Mouse (Mus musculus) myocyte (in vitro differentiated cells): ENCODE data around the gene Ttf1.

Experiments
- CEBPB ChIP-seq: IDR thresholded peaks from 2 replicates; pipeline ENCODE4 v1.6.1; 2011; ENCODE audit warnings: mild to moderate bottlenecking, moderate library complexity; ENCODE audit not compliant: poor library complexity, insufficient read depth, severe bottlenecking
- E2F4 ChIP-seq: IDR thresholded peaks from one replicate; pipeline ENCODE4 v1.6.1; 2011; ENCODE audit warnings: mild to moderate bottlenecking, control low read depth, moderate library complexity; ENCODE audit not compliant: insufficient read depth
- MAX ChIP-seq: IDR thresholded peaks from one replicate; pipeline ENCODE4 v1.6.1; 2011; ENCODE audit warnings: low read depth, mild to moderate bottlenecking, control low read depth
- MYOD1 ChIP-seq, 3 experiments: IDR thresholded peaks; one replicate each; pipeline ENCODE4 v1.6.1; 2011; ENCODE audit warnings: control low read depth in 2 of 3, low read depth in 2 of 3, mild to moderate bottlenecking in 2 of 3, moderate library complexity in 1 of 3; ENCODE audit not compliant: insufficient read length in 2 of 3, control insufficient read depth in 1 of 3
- POLR2A ChIP-seq: IDR thresholded peaks from one replicate; pipeline ENCODE4 v1.6.1; 2011; ENCODE audit warnings: low read depth, mild to moderate bottlenecking, control low read depth, moderate library complexity; ENCODE audit not compliant: insufficient read length
- REST ChIP-seq: IDR thresholded peaks from one replicate; pipeline ENCODE4 v1.6.1; 2011; ENCODE audit warnings: mild to moderate bottlenecking, control low read depth, moderate library complexity; ENCODE audit not compliant: insufficient read depth, insufficient read length
- TCF12 ChIP-seq: IDR thresholded peaks from one replicate; pipeline ENCODE4 v1.6.1; 2011; ENCODE audit warnings: mild to moderate bottlenecking, control low read depth; ENCODE audit not compliant: poor library complexity, insufficient read depth, severe bottlenecking
- TCF3 ChIP-seq: IDR thresholded peaks from one replicate; pipeline ENCODE4 v1.6.1; 2011; ENCODE audit warnings: low read depth, control low read depth; ENCODE audit not compliant: insufficient read length
- USF1 ChIP-seq: IDR thresholded peaks from one replicate; pipeline ENCODE4 v1.6.1; 2011; ENCODE audit warnings: low read depth, mild to moderate bottlenecking, control low read depth, moderate library complexity

DNA sequence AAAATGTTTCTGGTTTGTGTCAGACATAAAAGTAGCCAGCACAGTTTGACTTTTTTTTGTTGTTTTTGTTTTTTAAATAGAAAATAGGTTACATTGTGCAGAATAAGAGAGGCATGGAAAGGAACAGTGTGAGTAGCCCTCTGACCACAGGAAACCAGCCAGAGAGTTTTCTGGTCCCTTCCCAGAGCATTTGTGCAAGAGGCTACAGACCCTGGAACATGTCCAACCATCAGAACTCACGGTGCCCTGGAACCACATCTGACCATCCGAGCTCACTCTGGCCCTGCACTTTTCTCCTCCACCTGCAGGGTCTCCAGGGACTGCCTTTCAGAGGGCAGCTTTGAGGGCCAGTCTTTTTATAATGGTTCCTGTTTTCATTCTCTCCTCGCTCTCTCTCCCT lies 21.9 kb downstream of the Ttf1 start:
- TF ChIP-seq USF1: no peak
- TF ChIP-seq MYOD1 (IDR thresholded peaks at IDR 0.05; ENCODE audit: control insufficient read depth in 1 of 3, insufficient read length in 2 of 3, low read depth in 2 of 3): no peak
- TF ChIP-seq TCF12: no peak
- TF ChIP-seq POLR2A: no peak
- TF ChIP-seq E2F4: no peak
- TF ChIP-seq MAX: no peak
- no peak for TF ChIP-seq CEBPB
- no peak for TF ChIP-seq REST
- TF ChIP-seq TCF3: no peak
